Mouse (Mus musculus) cortical plate, adult 2 months (tissue): ENCODE measurements at regions not wholly inside any gene's neighbourhood (a gene's known extent, or its start where the extent isn't known, plus 50 kb on each side); places are given as distances from the start of the nearest gene placed in this dataset.

Experiments
- H3K27ac ChIP-seq: fragments of 200-500 bp; 2 replicates; pipeline ENCODE4 v1.5.1; 2012; ENCODE audit warnings: low read length, control low read depth, inconsistent platforms; ENCODE audit not compliant: insufficient read depth
- H3K4me1 ChIP-seq: fragments of 200-500 bp; 2 replicates; pipeline ENCODE4 v1.6.1; 2011; ENCODE audit warnings: low read length; ENCODE audit not compliant: control insufficient read depth, insufficient read depth
- H3K4me3 ChIP-seq: fragments of 200-500 bp; 2 replicates; pipeline ENCODE4 v1.5.1; 2011; ENCODE audit warnings: mild to moderate bottlenecking, low read length, control low read depth; ENCODE audit not compliant: insufficient read depth
- CTCF ChIP-seq: fragments of 200-500 bp; IDR thresholded peaks from 2 replicates; pipeline ENCODE4 v1.5.1; 2011; ENCODE audit warnings: mild to moderate bottlenecking, control low read depth, low read length; ENCODE audit not compliant: insufficient read depth; ENCODE audit errors: extremely low read depth
- POLR2A ChIP-seq: fragments of 200-500 bp; IDR thresholded peaks from 2 replicates; pipeline ENCODE4 v1.6.1; 2011; ENCODE audit warnings: mild to moderate bottlenecking, low read length, control low read depth; ENCODE audit not compliant: insufficient read depth; ENCODE audit errors: extremely low read depth

DNA sequence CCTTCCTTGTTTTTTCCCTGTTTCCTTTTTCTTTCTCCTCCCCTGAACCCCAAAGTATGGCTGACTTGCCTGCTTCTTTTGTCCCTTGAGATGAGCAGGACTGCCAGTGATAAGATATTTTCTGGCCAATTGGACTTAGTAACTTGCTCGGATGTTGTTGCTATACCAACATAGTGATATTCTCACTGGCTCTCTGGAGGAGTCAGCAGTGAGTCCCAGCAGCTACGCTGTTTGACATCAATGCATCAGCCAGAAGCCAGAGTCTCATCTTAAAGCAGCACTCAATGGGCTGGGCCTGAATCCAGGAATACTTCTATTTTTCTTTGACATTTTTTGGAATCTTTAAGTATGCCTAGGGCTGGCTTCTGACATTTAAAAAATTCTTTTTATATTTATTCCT, 287.1 kb upstream of the Sstr1 start:
- Histone ChIP-seq H3K4me3 (no peak overlapping the region), H3K4me1 (no peaks in the 10 kb centered on the region), H3K27ac (no peak overlapping the region)
- no peak for TF ChIP-seq POLR2A
- TF ChIP-seq CTCF: no peak

GRCm38 (mm10) chr12:57926886-57927285, 284.7 kb upstream of the Sstr1 start:
- TF ChIP-seq CTCF (no peak), POLR2A (no peak)

GRCm38 (mm10) chr12:57928030-57928429, 283.5 kb upstream of the Sstr1 start:
- no peak overlapping the region for H3K4me3 ChIP-seq
- no peaks in the 10 kb centered on the region for H3K4me1 ChIP-seq
- no peak for TF ChIP-seq CTCF
- TF ChIP-seq POLR2A: no peak
- H3K27ac ChIP-seq: no peak overlapping the region

More at GRCm38 (mm10) chr12:57926886-57927285, 284.7 kb upstream of the Sstr1 start:
- H3K27ac ChIP-seq: no peak overlapping the region
- no peaks in the 10 kb centered on the region for H3K4me1 ChIP-seq
- H3K4me3 ChIP-seq: no peak overlapping the region

GRCm38 (mm10) chr12:57931856-57932255, 279.7 kb upstream of the Sstr1 start:
- no peak overlapping the region for H3K27ac ChIP-seq
- no peak overlapping the region for H3K4me3 ChIP-seq
- no peaks in the 10 kb centered on the region for H3K4me1 ChIP-seq
- no peak for TF ChIP-seq CTCF
- no peak for TF ChIP-seq POLR2A

DNA sequence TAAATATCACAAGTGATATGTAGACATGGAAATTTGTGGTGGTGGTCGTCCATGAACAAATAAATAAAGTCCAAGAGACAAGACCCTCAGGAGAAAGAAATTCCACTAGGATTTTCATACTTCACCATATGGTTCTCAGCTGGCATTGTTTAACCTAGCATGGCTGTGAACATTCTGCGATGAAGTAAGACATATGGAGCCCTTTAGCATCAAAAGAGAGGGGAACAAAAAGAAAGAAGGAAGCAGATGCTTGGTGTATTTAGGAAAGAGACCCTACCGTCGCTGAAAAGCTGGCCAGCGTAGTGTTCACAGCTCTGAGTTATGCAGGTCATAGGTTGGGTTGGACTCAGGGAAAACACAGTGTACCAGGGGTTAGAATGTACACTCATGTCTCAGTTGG, 261.7 kb upstream of the Sstr1 start:
- Histone ChIP-seq H3K27ac (no peak overlapping the region), H3K4me1 (no peaks in the 10 kb centered on the region), H3K4me3 (no peak overlapping the region)
- TF ChIP-seq CTCF: no peak

- Histone ChIP-seq H3K4me3 (no peak overlapping the region), H3K4me1 (no peaks in the 10 kb centered on the region), H3K27ac (no peak overlapping the region)
- TF ChIP-seq CTCF: no peak
- TF ChIP-seq POLR2A: no peak
Measured at GRCm38 (mm10) chr12:57958527-57958926, 253.0 kb upstream of the Sstr1 start.

DNA sequence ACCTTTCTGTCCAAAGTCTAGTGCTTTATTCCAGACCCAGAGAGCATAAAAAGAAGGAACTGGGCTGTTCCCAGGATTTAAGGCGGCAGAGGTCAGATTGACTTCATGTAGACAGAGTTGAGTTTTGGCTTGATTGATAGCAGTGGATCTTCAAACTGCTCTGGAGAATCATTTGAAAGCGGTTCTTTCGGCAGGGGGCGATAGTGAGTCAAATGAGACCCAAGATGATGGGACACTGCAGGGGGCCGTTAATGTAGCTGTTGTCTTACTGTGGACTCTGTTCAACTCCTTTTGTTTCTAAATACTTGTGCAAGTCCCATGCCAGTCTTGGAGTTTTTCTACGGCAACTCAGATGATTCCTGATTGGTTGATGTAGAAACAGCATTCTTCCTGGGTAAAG, 251.4 kb upstream of the Sstr1 start:
- Histone ChIP-seq H3K27ac (no peak overlapping the region), H3K4me1 (no peaks in the 10 kb centered on the region)
- TF ChIP-seq CTCF (no peak), POLR2A (no peak)

GRCm38 (mm10) chr12:57969168-57969567, 242.4 kb upstream of the Sstr1 start:
- Histone ChIP-seq H3K27ac (no peak overlapping the region), H3K4me1 (no peaks in the 10 kb centered on the region), H3K4me3 (no peak overlapping the region)
- TF ChIP-seq CTCF (no peak), POLR2A (no peak)

More for the DNA sequence above, 251.4 kb upstream of the Sstr1 start:
- no peak overlapping the region for H3K4me3 ChIP-seq

GRCm38 (mm10) chr12:57970163-57970562, 241.4 kb upstream of the Sstr1 start:
- Histone ChIP-seq H3K27ac (no peak overlapping the region), H3K4me1 (no peaks in the 10 kb centered on the region), H3K4me3 (no peak overlapping the region)
- TF ChIP-seq CTCF (no peak), POLR2A (no peak)

- H3K4me3 ChIP-seq: no peak overlapping the region
- H3K27ac ChIP-seq: no peak overlapping the region
- TF ChIP-seq POLR2A: no peak
- no peak for TF ChIP-seq CTCF
- H3K4me1 ChIP-seq: no peaks in the 10 kb centered on the region
Measured at GRCm38 (mm10) chr12:57972484-57972883, 239.1 kb upstream of the Sstr1 start.
